Mouse (Mus musculus) embryonic facial prominence, embryonic 14.5 days (tissue): ENCODE data around the gene Rps26. TPM values are rescaled to one million over a fixed set of nuclear protein-coding genes. Genes with fewer than 3 reads are reported as not detected.

ENCODE experiments used
- ATAC-seq: fragments of 200-750 bp; cut with Nextera tagmentation; 2 replicates; pipeline ENCODE4 v1.8.0; 2017; ENCODE audit warnings: low read depth, moderate number of reproducible peaks, moderate TSS enrichment
- DNase-seq: peaks from one replicate; pipeline ENCODE4 v3.0.0-alpha.2; 2015; ENCODE audit warnings: low spot score
- H3K27ac ChIP-seq: fragments of 300-500 bp; sonication (generic); replicated peaks from 2 replicates; pipeline ENCODE4 v1.5.1; 2014; ENCODE audit warnings: low read depth, mild to moderate bottlenecking, low read length, moderate library complexity
- H3K27me3 ChIP-seq: fragments of 300-500 bp; sonication (generic); replicated peaks from 2 replicates; pipeline ENCODE4 v1.6.1; 2014; ENCODE audit warnings: low read length; ENCODE audit not compliant: control insufficient read depth, insufficient read depth
- H3K36me3 ChIP-seq: fragments of 300-500 bp; sonication (generic); 2 replicates; pipeline ENCODE4 v1.6.1; 2014; ENCODE audit warnings: low read length, mixed read lengths; ENCODE audit not compliant: control insufficient read depth, insufficient read depth
- H3K4me1 ChIP-seq: fragments of 300-500 bp; sonication (generic); 2 replicates; pipeline ENCODE4 v1.6.1; 2014; ENCODE audit warnings: antibody characterized with exemption, low read length; ENCODE audit not compliant: control insufficient read depth, insufficient read depth
- H3K4me2 ChIP-seq: fragments of 300-500 bp; sonication (generic); 2 replicates; pipeline ENCODE4 v1.6.1; 2014; ENCODE audit warnings: low read depth, mild to moderate bottlenecking, low read length, moderate library complexity, mixed read lengths
- H3K4me3 ChIP-seq: fragments of 300-500 bp; sonication (generic); 2 replicates; pipeline ENCODE4 v1.5.1; 2014; ENCODE audit warnings: low read depth, mild to moderate bottlenecking, low read length
- H3K9ac ChIP-seq: fragments of 300-500 bp; sonication (generic); 2 replicates; pipeline ENCODE4 v1.6.1; 2014; ENCODE audit warnings: low read depth, mild to moderate bottlenecking, low read length, moderate library complexity, mixed read lengths
- H3K9me3 ChIP-seq: fragments of 300-500 bp; sonication (generic); 2 replicates; pipeline ENCODE4 v1.6.1; 2016; ENCODE audit warnings: low read length; ENCODE audit not compliant: control insufficient read depth
- WGBS: fragments of 180-500 bp; shearing (Covaris S2); extraction: QIAGEN DNeasy Blood & Tissue Kit; methylation state at CpG from one replicate; pipeline ENCODE4 v1.1.7; 2014; 5-methylcytosine and 5-hydroxymethylcytosine counted together
- microRNA-seq: library from miRNA; unstranded; fragments of <30 nt; microRNA quantifications from one replicate; pipeline ENCODE4, GENCODE M21; 2016; ENCODE audit warnings: borderline number of aligned reads
- polyA plus RNA-seq: library from polyadenylated mRNA; unstranded; fragments of >200 nt; fragmentation: Nextera tagmentation; extraction: Ambion mirVana; gene quantifications from 2 replicates; pipeline ENCODE4 v1.2.1, GENCODE M21; 2014

Rps26 gene
- polyA plus RNA-seq, 1 experiment from 2014 or later, result 1,162 TPM

- Histone ChIP-seq H3K4me1 (peaks cover 4% of the 10 kb centered on the region; the same call in 1 of the 2 replicates), H3K9ac (no peak overlapping the region), H3K36me3 (0 out of 2 replicates have a peak, but pooled peaks cover 12% of the 10 kb centered on the region), H3K27me3 (no peaks in the 10 kb centered on the region), H3K4me3 (no peak overlapping the region), H3K27ac (no peak overlapping the region), H3K9me3 (peaks cover 5% of the 10 kb centered on the region; the same call in 1 of the 2 replicates), H3K4me2 (no peak overlapping the region)
- DNase-seq (no peak), ATAC-seq (no peak)
- WGBS, result 71% methylated on average over 4 of the region's 4 CpGs
Observed at GRCm38 (mm10) chr10:128579731-128580130, 46.8 kb downstream of the Rps26 start.

DNA sequence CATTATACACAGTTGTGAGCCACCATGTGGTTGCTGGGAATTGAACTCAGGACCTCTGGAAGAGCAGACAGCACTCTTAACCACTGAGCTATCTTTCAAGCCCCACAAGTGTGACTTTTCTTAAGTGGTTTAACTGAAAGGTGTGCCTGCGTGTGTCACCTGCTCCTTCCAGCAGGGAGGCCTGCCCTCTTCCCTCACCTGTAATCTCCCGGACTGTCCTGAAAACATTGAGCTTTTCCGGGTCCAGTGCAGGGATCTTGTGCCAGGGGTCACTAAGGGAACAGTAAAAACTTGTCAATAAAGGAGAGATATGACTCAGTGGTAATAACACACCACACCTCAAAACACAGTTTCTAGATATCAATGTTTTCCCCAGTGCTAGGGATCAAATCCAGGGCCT, 47.2 kb downstream of the Rps26 start:
- Histone ChIP-seq H3K4me2 (no peak overlapping the region), H3K4me3 (no peak overlapping the region), H3K36me3 (0 out of 2 replicates have a peak, but pooled peaks cover 12% of the 10 kb centered on the region), H3K4me1 (peaks cover 4% of the 10 kb centered on the region; the same call in 1 of the 2 replicates), H3K9ac (no peak overlapping the region), H3K27ac (no peak overlapping the region), H3K27me3 (no peaks in the 10 kb centered on the region), H3K9me3 (peaks cover 5% of the 10 kb centered on the region; the same call in 1 of the 2 replicates)
- WGBS, result 89% methylated on average over 3 of the region's 3 CpGs
- ATAC-seq, result no peak
- DNase-seq, result no peak

GRCm38 (mm10) chr10:128578330-128578729, 48.2 kb downstream of the Rps26 start:
- DNase-seq (no peak), ATAC-seq (no peak)
- H3K4me2 ChIP-seq, result no peak overlapping the region
- no peaks in the 10 kb centered on the region for H3K4me1 ChIP-seq
- peaks cover 5% of the 10 kb centered on the region; the same call in 1 of the 2 replicates for H3K9me3 ChIP-seq
- no peaks in the 10 kb centered on the region for H3K27me3 ChIP-seq
- H3K27ac ChIP-seq, result no peak overlapping the region
- no peak overlapping the region for H3K9ac ChIP-seq
- H3K36me3 ChIP-seq, result 0 out of 2 replicates have a peak, but pooled peaks cover 12% of the 10 kb centered on the region
- H3K4me3 ChIP-seq, result no peak overlapping the region
- WGBS, result 62% methylated on average over 11 of the region's 11 CpGs

DNA sequence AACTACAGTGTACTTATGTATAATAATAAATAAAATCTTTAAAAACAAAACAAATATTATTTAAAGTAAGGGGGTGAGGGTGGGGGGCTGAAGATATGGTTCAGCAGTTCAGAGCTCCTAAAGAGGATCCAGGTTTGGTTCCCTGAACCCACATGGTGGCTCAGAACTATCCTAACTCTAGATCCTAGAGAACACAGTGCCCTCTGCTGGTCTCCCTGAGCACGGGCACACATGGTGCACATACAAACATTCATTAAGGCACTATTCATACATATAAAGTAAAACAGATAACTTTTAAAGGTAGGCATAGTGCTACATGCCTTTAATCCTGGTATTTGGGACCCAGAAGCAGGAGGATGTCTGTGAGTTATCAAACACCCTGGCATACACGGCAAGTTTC, 51.5 kb downstream of the Rps26 start:
- 92% methylated on average over 2 of the region's 2 CpGs for WGBS
- DNase-seq (no peak), ATAC-seq (no peak)
- Histone ChIP-seq H3K27ac (no peak overlapping the region), H3K36me3 (0 out of 2 replicates have a peak, but pooled peaks cover 16% of the 10 kb centered on the region), H3K9ac (no peak overlapping the region), H3K27me3 (no peaks in the 10 kb centered on the region), H3K4me2 (no peak overlapping the region), H3K4me1 (no peaks in the 10 kb centered on the region), H3K9me3 (peaks cover 5% of the 10 kb centered on the region; the same call in 1 of the 2 replicates), H3K4me3 (no peak overlapping the region)

Small RNAs within 50 kb of the gene (microRNA-seq; reads per million reads assigned to microRNA genes)
- 1.2 reads per million for gene Mir6917

Other genes starting within 250 kb of the Rps26 start
- 11.9 and 12.7 TPM in 2 replicates for gene Ankrd52, start 249.6 kb downstream of the Rps26 start, polyA plus RNA-seq
- 0.11 and 0.13 TPM in 2 replicates for gene Slc39a5, start 225.5 kb downstream of the Rps26 start, polyA plus RNA-seq
- gene Nabp2, start 215.3 kb downstream of the Rps26 start, polyA plus RNA-seq, result 61.9 and 63.3 TPM in 2 replicates
- gene Rnf41, start 215.1 kb downstream of the Rps26 start, polyA plus RNA-seq, result 35.2 and 36.1 TPM in 2 replicates
- gene Smarcc2, start 167.5 kb downstream of the Rps26 start, polyA plus RNA-seq, result 84.1 and 91.4 TPM in 2 replicates
- gene Myl6, start 132.6 kb downstream of the Rps26 start, polyA plus RNA-seq, result 1,095 and 1,174 TPM in 2 replicates
- gene Myl6b, start 128.1 kb downstream of the Rps26 start, polyA plus RNA-seq, result 5.6 and 6.8 TPM in 2 replicates
- 44.2 and 46.8 TPM in 2 replicates for gene Esyt1, start 100.9 kb downstream of the Rps26 start, polyA plus RNA-seq
- gene Zc3h10, start 79.0 kb downstream of the Rps26 start, polyA plus RNA-seq, result 11.4 and 12.5 TPM in 2 replicates
- gene Rpl41, start 77.4 kb downstream of the Rps26 start, polyA plus RNA-seq, result 4,564 and 5,119 TPM in 2 replicates
- 187 and 202 TPM in 2 replicates for gene Pa2g4, start 60.8 kb downstream of the Rps26 start, polyA plus RNA-seq
- 22.5 and 22.7 TPM in 2 replicates for gene Erbb3, start 37.1 kb downstream of the Rps26 start, polyA plus RNA-seq
- 2.2 and 4.0 TPM in 2 replicates for gene Ikzf4, start 19.2 kb upstream of the Rps26 start, polyA plus RNA-seq
- gene Suox, start 47.3 kb upstream of the Rps26 start, polyA plus RNA-seq, result 11.1 and 14.4 TPM in 2 replicates
- gene Rab5b, start 69.5 kb upstream of the Rps26 start, polyA plus RNA-seq, result 74.7 and 75.4 TPM in 2 replicates
- 14.0 and 14.6 TPM in 2 replicates for gene Pmel, start 77.4 kb upstream of the Rps26 start, polyA plus RNA-seq
- gene Cdk2, start 78.3 kb upstream of the Rps26 start, polyA plus RNA-seq, result 99.2 and 105 TPM in 2 replicates
- 16.7 and 17.0 TPM in 2 replicates for gene Dgka, start 118.1 kb upstream of the Rps26 start, polyA plus RNA-seq
- gene Pym1, start 121.1 kb upstream of the Rps26 start, polyA plus RNA-seq, result 27.1 and 34.7 TPM in 2 replicates
- 1.4 and 1.8 TPM in 2 replicates for gene Mmp19, start 164.2 kb upstream of the Rps26 start, polyA plus RNA-seq
- 42.7 and 47.9 TPM in 2 replicates for gene Dnajc14, start 177.3 kb upstream of the Rps26 start, polyA plus RNA-seq
- 13.7 and 14.9 TPM in 2 replicates for gene Tmem198b, start 177.6 kb upstream of the Rps26 start, polyA plus RNA-seq
- gene Sarnp, start 190.6 kb upstream of the Rps26 start, polyA plus RNA-seq, result 185 and 194 TPM in 2 replicates
- gene Ormdl2, start 194.9 kb upstream of the Rps26 start, polyA plus RNA-seq, result 49.0 and 49.5 TPM in 2 replicates